Mouse (Mus musculus): ENCODE measurements around the gene Gm13276. TPM values are rescaled to one million over a fixed set of nuclear protein-coding genes. Genes with fewer than 3 reads are reported as not detected.
"Not testable (repeated sequence)": the region's sequence is repeated elsewhere in the genome, so short reads cannot be mapped to it uniquely, and the experiment has no call there.

The Gm13276 gene
- polyA plus RNA-seq, 1 experiment = not detected

GRCm38 (mm10) chr4:88760431-88760830, 25.1 kb upstream of the Gm13276 start:
- H3K4me3 ChIP-seq (ENCODE audit: insufficient read depth, low read length); H3K4me1 ChIP-seq (ENCODE audit: control insufficient read depth, insufficient read depth, low read length); H3K27ac ChIP-seq (ENCODE audit: insufficient read depth, low read length): not testable (repeated sequence)
- TF ChIP-seq POLR2A (IDR thresholded peaks at IDR 0.05; ENCODE audit: extremely low read depth, insufficient read depth, low read length) (peak; percentile 18; the same call in 1 of the 2 replicates), CTCF (IDR thresholded peaks at IDR 0.05; ENCODE audit: extremely low read depth, insufficient read depth, low read length) (peak; percentile 2; the same call in 1 of the 2 replicates)

DNA sequence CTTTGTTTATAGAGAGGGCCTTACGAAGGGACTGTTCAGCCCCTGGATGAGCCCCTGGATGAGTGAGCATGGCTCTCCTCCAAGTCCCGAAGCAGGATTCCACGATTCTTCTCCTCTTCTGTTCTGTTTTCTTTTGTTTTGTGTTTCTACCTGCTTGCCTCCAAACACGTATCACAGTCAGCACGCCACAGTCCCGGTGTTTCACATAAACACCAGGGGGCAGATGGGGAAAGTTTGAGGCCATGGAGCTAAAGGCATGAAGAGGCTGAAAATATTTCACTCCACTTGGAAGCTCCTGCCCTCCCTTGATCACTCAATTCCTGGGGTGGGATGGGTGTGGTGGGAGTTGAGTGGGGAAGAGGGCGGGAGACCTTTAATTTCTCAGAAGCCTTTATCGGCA, 23.7 kb upstream of the Gm13276 start:
- not testable (repeated sequence) for H3K4me3 ChIP-seq (ENCODE audit: insufficient read depth, low read length); H3K4me1 ChIP-seq (ENCODE audit: control insufficient read depth, insufficient read depth, low read length); H3K27ac ChIP-seq (ENCODE audit: insufficient read depth, low read length)

- H3K4me3 ChIP-seq (ENCODE audit: insufficient read depth, low read length); H3K4me1 ChIP-seq (ENCODE audit: control insufficient read depth, insufficient read depth, low read length); H3K27ac ChIP-seq (ENCODE audit: insufficient read depth, low read length): not testable (repeated sequence)
Measured at GRCm38 (mm10) chr4:88762341-88762740, 23.2 kb upstream of the Gm13276 start.

DNA sequence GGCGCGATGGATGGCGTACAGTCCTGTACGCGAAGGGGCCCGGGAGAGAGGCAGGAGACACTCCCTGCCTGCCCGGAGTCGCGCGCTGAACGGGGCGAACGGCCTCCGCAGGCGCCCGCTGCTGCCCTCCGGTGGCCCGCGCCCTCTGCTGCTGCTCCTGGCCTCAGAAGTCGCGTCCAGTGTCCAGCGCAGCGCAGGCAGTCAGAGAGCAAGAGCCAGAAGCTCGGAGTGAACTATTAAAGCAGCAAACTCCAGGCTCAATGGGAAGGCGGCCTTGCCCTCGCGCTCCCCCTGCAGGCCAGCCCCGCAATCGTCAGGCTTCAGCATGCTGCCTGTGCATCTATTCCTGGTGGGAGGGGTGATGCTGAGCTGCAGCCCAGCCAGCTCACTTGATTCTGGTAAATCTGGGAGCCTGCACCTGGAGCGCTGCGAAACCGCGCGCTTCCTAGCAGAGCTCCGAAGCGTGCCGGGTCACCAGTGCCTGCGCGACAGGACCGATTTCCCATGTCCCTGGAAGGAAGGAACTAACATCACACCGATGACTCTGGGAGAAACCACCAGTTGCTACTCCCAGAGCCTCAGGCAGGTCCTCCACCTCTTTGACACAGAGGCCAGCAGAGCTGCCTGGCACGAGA, 22.0 kb upstream of the Gm13276 start:
- not testable (repeated sequence) for H3K4me3 ChIP-seq (ENCODE audit: insufficient read depth, low read length); H3K27ac ChIP-seq (ENCODE audit: insufficient read depth, low read length); H3K4me1 ChIP-seq (ENCODE audit: control insufficient read depth, insufficient read depth, low read length)

- H3K4me3 ChIP-seq (ENCODE audit: insufficient read depth, low read length); H3K4me1 ChIP-seq (ENCODE audit: control insufficient read depth, insufficient read depth, low read length); H3K27ac ChIP-seq (ENCODE audit: insufficient read depth, low read length): not testable (repeated sequence)
Measured at GRCm38 (mm10) chr4:88773534-88773933, 12.0 kb upstream of the Gm13276 start, which contains the start of gene Gm13290. Gene Gm13290 (plus strand): TSS chr4:88773834.

DNA sequence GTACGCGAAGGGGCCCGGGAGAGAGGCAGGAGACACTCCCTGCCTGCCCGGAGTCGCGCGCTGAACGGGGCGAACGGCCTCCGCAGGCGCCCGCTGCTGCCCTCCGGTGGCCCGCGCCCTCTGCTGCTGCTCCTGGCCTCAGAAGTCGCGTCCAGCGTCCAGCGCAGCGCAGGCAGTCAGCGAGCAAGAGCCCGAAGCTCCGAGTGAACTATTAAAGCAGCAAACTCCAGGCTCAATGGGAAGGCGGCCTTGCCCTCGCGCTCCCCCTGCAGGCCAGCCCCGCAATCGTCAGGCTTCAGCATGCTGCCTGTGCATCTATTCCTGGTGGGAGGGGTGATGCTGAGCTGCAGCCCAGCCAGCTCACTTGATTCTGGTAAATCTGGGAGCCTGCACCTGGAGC, 8.9 kb upstream of the Gm13276 start, which contains the start of gene Gm13289:
Gm13289 (plus strand) TSS at position 301 of the 400 bp plus-strand sequence.
- H3K27ac ChIP-seq (ENCODE audit: insufficient read depth, low read length); H3K4me1 ChIP-seq (ENCODE audit: control insufficient read depth, insufficient read depth, low read length); H3K4me3 ChIP-seq (ENCODE audit: insufficient read depth, low read length): not testable (repeated sequence)

DNA sequence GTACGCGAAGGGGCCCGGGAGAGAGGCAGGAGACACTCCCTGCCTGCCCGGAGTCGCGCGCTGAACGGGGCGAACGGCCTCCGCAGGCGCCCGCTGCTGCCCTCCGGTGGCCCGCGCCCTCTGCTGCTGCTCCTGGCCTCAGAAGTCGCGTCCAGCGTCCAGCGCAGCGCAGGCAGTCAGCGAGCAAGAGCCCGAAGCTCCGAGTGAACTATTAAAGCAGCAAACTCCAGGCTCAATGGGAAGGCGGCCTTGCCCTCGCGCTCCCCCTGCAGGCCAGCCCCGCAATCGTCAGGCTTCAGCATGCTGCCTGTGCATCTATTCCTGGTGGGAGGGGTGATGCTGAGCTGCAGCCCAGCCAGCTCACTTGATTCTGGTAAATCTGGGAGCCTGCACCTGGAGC, 6.0 kb upstream of the Gm13276 start, which contains the start of gene Gm13272:
Gm13272 (plus strand) TSS at position 301 of the 400 bp plus-strand sequence.
- not testable (repeated sequence) for H3K27ac ChIP-seq (ENCODE audit: insufficient read depth, low read length); H3K4me1 ChIP-seq (ENCODE audit: control insufficient read depth, insufficient read depth, low read length); H3K4me3 ChIP-seq (ENCODE audit: insufficient read depth, low read length)

GRCm38 (mm10) chr4:88780320-88780719, 5.2 kb upstream of the Gm13276 start:
- not testable (repeated sequence) for H3K4me3 ChIP-seq (ENCODE audit: insufficient read depth, low read length); H3K27ac ChIP-seq (ENCODE audit: insufficient read depth, low read length); H3K4me1 ChIP-seq (ENCODE audit: control insufficient read depth, insufficient read depth, low read length)

DNA sequence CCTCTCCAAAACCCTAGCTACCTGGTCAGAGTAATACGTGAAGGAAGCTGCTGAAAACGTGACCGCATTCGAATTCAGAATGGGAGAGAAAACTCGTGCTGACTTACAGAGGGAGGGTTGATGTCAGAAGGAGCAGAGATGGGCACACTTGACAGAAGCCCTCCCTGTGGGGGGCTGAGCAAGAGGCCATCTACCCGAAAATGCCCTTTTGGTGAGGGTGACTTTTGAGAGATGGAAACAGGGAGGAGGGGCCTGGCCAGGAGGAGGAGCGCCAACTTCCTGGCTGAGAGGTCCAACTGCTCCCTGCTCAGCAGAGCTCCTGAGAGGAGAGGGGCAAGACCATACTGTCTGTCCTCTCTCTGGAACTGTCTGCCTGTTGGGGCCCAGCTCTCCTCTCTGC, 3.7 kb upstream of the Gm13276 start, which contains the start of gene Ifnz:
Ifnz (plus strand) TSS at position 301 of the 400 bp plus-strand sequence.
- H3K4me1 ChIP-seq (ENCODE audit: control insufficient read depth, insufficient read depth, low read length); H3K27ac ChIP-seq (ENCODE audit: insufficient read depth, low read length); H3K4me3 ChIP-seq (ENCODE audit: insufficient read depth, low read length): not testable (repeated sequence)

GRCm38 (mm10) chr4:88782335-88782734, 3.2 kb upstream of the Gm13276 start:
- not testable (repeated sequence) for H3K27ac ChIP-seq (ENCODE audit: insufficient read depth, low read length); H3K4me3 ChIP-seq (ENCODE audit: insufficient read depth, low read length); H3K4me1 ChIP-seq (ENCODE audit: control insufficient read depth, insufficient read depth, low read length)

- not testable (repeated sequence) for H3K4me3 ChIP-seq (ENCODE audit: insufficient read depth, low read length); H3K4me1 ChIP-seq (ENCODE audit: control insufficient read depth, insufficient read depth, low read length); H3K27ac ChIP-seq (ENCODE audit: insufficient read depth, low read length)
- peak; percentile 26; the same call in 1 of the 2 replicates for TF ChIP-seq CTCF (IDR thresholded peaks at IDR 0.05; ENCODE audit: extremely low read depth, insufficient read depth, low read length)
Measured at GRCm38 (mm10) chr4:88788402-88788801, 2.9 kb downstream of the Gm13276 start, which contains the start of gene Gm13277. Gene Gm13277 (plus strand): TSS chr4:88788632.

DNA sequence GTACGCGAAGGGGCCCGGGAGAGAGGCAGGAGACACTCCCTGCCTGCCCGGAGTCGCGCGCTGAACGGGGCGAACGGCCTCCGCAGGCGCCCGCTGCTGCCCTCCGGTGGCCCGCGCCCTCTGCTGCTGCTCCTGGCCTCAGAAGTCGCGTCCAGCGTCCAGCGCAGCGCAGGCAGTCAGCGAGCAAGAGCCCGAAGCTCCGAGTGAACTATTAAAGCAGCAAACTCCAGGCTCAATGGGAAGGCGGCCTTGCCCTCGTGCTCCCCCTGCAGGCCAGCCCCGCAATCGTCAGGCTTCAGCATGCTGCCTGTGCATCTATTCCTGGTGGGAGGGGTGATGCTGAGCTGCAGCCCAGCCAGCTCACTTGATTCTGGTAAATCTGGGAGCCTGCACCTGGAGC, 5.7 kb downstream of the Gm13276 start, which contains the start of gene Gm13278:
Gm13278 (plus strand) TSS at position 301 of the 400 bp plus-strand sequence.
- H3K4me3 ChIP-seq (ENCODE audit: insufficient read depth, low read length); H3K4me1 ChIP-seq (ENCODE audit: control insufficient read depth, insufficient read depth, low read length); H3K27ac ChIP-seq (ENCODE audit: insufficient read depth, low read length): not testable (repeated sequence)
